Mouse (Mus musculus): Measurements from ENCODE around the gene Dmd.

GRCm38 (mm10) chrX:83116171-83116876 is 167.7 kb downstream of the Dmd start:
- no peak for TF ChIP-seq CTCF (IDR thresholded peaks at IDR 0.05 in 2 of 3, conservative IDR thresholded peaks at IDR 0.05 in 1 of 3; ENCODE audit: control insufficient read depth in 1 of 3, insufficient read depth in 1 of 3, low read depth in 2 of 3, low read length in 3 of 3, poor library complexity in 1 of 3, severe bottlenecking in 1 of 3)
- no peak for TF ChIP-seq POLR2AphosphoS2 (IDR thresholded peaks at IDR 0.05; ENCODE audit: low read length)
